Mouse (Mus musculus) C2C12 (cell line): ENCODE measurements around the gene 2900011O08Rik. TPM values are rescaled to one million over a fixed set of nuclear protein-coding genes. Genes with fewer than 3 reads are reported as not detected.

Experiments used
- H3K27me3 ChIP-seq: one replicate; pipeline ENCODE4 v1.6.1; 2011; ENCODE audit not compliant: control insufficient read depth, insufficient read depth, insufficient read length
- H3K36me3 ChIP-seq: one replicate; pipeline ENCODE4 v1.6.1; 2011; ENCODE audit not compliant: control insufficient read depth, insufficient read depth
- H3K4me3 ChIP-seq: one replicate; pipeline ENCODE4 v1.5.1; 2011; ENCODE audit warnings: mild to moderate bottlenecking, control low read depth; ENCODE audit not compliant: poor library complexity, insufficient read depth, severe bottlenecking
- H3K79me2 ChIP-seq: one replicate; pipeline ENCODE4 v1.6.1; 2011; ENCODE audit not compliant: control insufficient read depth, insufficient read depth
- H3K79me3 ChIP-seq: one replicate; pipeline ENCODE4 v1.6.1; 2011; ENCODE audit warnings: low read depth, control low read depth
- H3ac ChIP-seq: one replicate; pipeline ENCODE3; 2011; ENCODE audit warnings: low read depth; ENCODE audit not compliant: control insufficient read depth, insufficient read length
- CEBPB ChIP-seq: IDR thresholded peaks from one replicate; pipeline ENCODE4 v1.6.1; 2011; ENCODE audit warnings: low read depth, mild to moderate bottlenecking, control low read depth, moderate library complexity
- CTCF ChIP-seq: IDR thresholded peaks from one replicate; pipeline ENCODE4 v1.5.1; 2011; ENCODE audit not compliant: control insufficient read depth, insufficient read depth, insufficient read length
- FOSL1 ChIP-seq: IDR thresholded peaks from one replicate; pipeline ENCODE4 v1.8.0; 2011; ENCODE audit warnings: mild to moderate bottlenecking, low read length; ENCODE audit not compliant: poor library complexity, insufficient read depth, severe bottlenecking
- MAX ChIP-seq: IDR thresholded peaks from one replicate; pipeline ENCODE4 v1.6.1; 2011; ENCODE audit warnings: mild to moderate bottlenecking, control low read depth
- MYOD1 ChIP-seq: IDR thresholded peaks from one replicate; pipeline ENCODE4 v1.6.1; 2011; ENCODE audit warnings: low read depth; ENCODE audit not compliant: control insufficient read depth, insufficient read length
- MYOG ChIP-seq: IDR thresholded peaks from one replicate; pipeline ENCODE4 v1.6.1; 2011; ENCODE audit not compliant: control insufficient read depth, insufficient read length; ENCODE audit errors: extremely low read depth
- USF1 ChIP-seq: IDR thresholded peaks from one replicate; pipeline ENCODE4 v1.6.1; 2011; ENCODE audit warnings: low read depth, mild to moderate bottlenecking, control low read depth, moderate library complexity
- polyA plus RNA-seq: library from polyadenylated mRNA; unstranded; fragments of >200 nt; fragmentation: generic; extraction: Trizol; gene quantifications from one replicate; pipeline ENCODE4 v1.2.1, GENCODE M21; 2012; ENCODE audit warnings: missing spikeins

2900011O08Rik gene
- polyA plus RNA-seq, 1 experiment, result 0.02 TPM

DNA sequence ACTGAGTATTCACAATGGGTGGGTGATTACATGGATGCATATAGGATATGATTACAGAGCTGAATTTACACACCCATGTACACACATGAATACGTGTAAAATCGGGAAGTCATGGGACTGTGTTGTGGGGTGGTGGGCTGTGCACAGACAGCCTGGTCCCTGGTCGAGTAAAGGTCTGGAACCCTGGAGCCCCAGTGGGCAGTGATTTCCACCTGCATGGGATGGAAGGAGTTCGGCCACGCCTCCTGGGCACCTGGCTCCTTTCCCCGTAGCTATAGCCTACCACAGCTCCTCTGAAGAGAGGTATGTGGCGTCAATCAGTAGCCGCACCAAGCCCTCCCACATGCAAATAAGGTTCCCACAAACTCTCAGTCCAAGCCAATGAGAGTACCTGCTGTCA lies 30.9 kb downstream of the 2900011O08Rik start:
- Histone ChIP-seq H3K4me3 (no peak overlapping the region), H3K79me2 (no peaks in the 10 kb centered on the region), H3ac (no peak overlapping the region), H3K36me3 (no peaks in the 10 kb centered on the region), H3K79me3 (no peaks in the 10 kb centered on the region), H3K27me3 (no peaks in the 10 kb centered on the region)
- TF ChIP-seq USF1, result no peak
- no peak for TF ChIP-seq CEBPB
- no peak for TF ChIP-seq CTCF
- TF ChIP-seq MYOD1, result no peak
- no peak for TF ChIP-seq MAX
- TF ChIP-seq FOSL1, result no peak
- no peak for TF ChIP-seq MYOG

DNA sequence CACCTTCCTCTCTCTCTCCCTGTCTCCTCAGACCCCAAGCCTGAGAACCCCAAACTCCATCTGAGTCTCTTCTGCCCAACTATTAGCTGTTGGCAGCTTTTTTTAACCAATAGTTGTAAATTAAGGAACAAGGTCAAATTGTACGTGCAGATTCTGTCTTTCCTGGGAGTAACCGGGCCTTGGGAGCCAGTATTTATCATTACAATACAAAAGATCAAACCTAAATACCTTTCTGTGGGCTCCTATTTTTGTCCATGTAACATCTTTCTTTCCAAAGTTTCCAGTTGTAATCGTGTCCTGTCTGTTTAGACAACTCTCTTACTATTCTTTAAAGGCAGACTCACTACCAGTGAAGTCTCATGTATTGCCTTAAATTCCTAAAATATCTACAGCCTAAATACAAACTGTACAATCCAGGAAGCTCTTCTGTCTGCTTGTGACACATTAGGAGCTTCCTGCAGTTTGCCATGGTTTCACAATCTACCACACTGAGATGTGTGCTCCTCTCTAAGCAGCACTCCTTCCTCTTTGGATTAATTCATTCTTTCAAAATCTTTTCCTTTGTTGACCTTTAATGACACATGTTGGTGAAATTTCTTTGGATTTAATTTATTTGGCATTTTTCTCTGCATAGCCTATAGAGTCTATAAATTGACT lies 34.9 kb downstream of the 2900011O08Rik start:
- Histone ChIP-seq H3K27me3 (no peaks in the 10 kb centered on the region), H3K36me3 (no peaks in the 10 kb centered on the region), H3K4me3 (no peak overlapping the region), H3K79me3 (no peaks in the 10 kb centered on the region), H3ac (no peak overlapping the region), H3K79me2 (no peaks in the 10 kb centered on the region)
- TF ChIP-seq CTCF, result no peak
- no peak for TF ChIP-seq MAX
- TF ChIP-seq MYOG, result no peak
- no peak for TF ChIP-seq FOSL1
- TF ChIP-seq CEBPB, result no peak
- no peak for TF ChIP-seq MYOD1
- no peak for TF ChIP-seq USF1

DNA sequence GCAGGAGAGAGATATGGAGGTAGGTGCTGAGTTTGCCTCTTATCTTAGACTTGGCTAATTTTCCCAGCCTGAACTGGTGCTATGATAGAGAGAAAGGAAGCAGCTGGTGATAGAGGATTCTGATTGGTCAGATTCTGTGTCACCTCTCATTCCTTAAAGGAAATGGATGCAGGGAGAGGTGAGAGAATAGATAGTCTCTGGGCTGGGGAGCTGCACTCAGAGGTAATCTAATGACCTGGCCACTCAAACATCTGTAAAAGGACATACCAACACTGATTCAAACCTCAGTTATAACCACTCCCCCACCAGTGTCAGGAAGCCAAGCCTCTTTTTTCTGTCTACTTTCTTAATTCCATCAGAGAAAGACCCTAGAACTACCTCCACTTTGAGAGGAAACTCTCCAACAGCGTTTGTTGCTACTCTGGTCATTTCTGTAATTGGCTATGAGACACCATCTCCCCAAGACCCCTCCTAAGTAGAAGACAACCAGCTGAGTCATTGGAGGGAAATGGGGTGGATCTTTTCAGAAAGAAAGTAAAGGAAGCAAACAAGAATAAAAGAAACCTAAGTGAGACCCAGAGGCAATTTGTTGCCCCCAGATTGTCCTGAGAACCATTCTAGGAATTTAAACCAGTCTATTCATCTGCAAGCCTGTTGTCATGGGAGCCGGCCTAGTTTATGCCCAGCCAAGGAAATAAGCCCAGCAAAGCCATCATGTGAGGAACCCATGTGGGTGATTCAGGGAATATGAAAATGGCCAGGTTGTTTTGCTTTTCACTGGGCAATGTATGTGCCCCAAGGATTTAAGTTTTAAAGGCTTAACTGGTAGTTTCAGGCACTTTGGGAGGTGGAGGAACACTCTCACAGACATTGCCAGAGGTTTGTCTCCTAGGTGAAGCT lies 38.9 kb downstream of the 2900011O08Rik start:
- no peak overlapping the region for H3ac ChIP-seq
- H3K79me3 ChIP-seq, result no peaks in the 10 kb centered on the region
- H3K79me2 ChIP-seq, result no peaks in the 10 kb centered on the region
- no peak for TF ChIP-seq FOSL1
- no peak for TF ChIP-seq MYOG
- no peak for TF ChIP-seq CTCF
- TF ChIP-seq MYOD1, result no peak
- TF ChIP-seq CEBPB, result no peak
- no peak for TF ChIP-seq MAX
- TF ChIP-seq USF1, result no peak
- H3K36me3 ChIP-seq, result no peaks in the 10 kb centered on the region
- no peaks in the 10 kb centered on the region for H3K27me3 ChIP-seq
- H3K4me3 ChIP-seq, result no peak overlapping the region

DNA sequence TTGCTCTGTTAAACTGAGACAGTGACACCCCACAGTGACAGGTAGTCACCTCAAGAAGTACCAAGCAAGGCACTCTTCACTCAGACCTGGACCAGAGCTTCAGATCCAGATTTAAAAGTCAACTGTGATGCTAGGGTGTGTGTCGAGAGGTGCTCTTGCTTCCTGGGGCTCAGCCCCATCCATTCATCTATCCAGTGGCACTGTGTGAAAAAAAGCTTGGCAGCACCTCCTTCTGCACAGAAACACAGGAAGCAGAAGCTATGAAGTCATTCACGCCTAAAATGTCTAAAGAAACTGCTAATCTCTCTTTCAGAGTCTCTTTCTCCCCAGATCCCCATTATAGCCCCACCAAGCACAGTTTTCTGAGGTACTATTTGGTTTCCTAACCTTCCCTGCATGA lies 42.7 kb downstream of the 2900011O08Rik start:
- Histone ChIP-seq H3K79me2 (no peaks in the 10 kb centered on the region), H3K36me3 (no peaks in the 10 kb centered on the region), H3K27me3 (no peaks in the 10 kb centered on the region), H3K79me3 (no peaks in the 10 kb centered on the region), H3ac (no peak overlapping the region), H3K4me3 (no peak overlapping the region)
- no peak for TF ChIP-seq FOSL1
- TF ChIP-seq CEBPB, result no peak
- TF ChIP-seq MYOG, result no peak
- TF ChIP-seq MYOD1, result no peak
- TF ChIP-seq USF1, result no peak
- TF ChIP-seq MAX, result no peak
- no peak for TF ChIP-seq CTCF

DNA sequence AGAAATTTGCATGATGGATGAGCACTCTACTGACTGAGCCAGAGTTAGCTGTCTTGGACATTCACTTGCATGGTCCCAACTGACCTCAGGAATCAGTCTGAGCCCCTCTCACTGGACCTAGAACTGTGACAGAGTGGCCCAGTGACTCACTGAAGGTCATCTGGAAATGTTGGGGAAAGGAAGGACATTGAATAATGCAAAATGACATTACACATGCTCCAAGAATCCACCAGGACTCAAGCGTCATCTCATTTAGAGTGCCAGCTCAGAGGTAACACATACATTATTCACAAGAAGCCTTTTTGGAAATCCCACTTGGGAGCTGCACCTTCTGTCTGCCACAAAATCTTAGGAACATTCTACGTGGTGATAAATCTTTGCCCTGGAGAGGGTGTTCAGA lies 43.4 kb downstream of the 2900011O08Rik start:
- TF ChIP-seq MYOD1 (no peak), MAX (no peak), CEBPB (no peak), CTCF (no peak), FOSL1 (no peak), USF1 (no peak), MYOG (no peak)
- H3K4me3 ChIP-seq, result no peak overlapping the region
- H3K79me2 ChIP-seq, result no peaks in the 10 kb centered on the region
- no peaks in the 10 kb centered on the region for H3K27me3 ChIP-seq
- H3ac ChIP-seq, result no peak overlapping the region
- H3K36me3 ChIP-seq, result no peaks in the 10 kb centered on the region
- no peaks in the 10 kb centered on the region for H3K79me3 ChIP-seq

DNA sequence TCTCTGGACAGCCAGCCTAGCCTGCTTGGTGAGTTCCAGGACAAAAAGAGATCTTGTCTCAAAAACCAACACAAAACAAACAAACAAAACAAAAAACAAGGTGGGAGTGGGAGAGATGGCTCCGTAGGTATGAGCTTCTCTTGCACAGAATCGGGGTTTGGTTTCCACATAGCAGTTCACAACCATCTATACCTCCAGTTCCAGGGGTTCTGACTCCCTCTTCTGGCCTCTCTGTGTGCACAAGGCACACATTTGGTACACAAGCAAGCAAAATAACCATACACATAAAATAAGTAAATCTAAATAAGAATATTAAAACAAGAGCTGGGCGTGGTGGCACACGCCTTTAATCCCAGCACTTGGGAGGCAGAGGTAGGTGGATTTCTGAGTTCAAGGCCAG lies 44.2 kb downstream of the 2900011O08Rik start:
- no peak overlapping the region for H3ac ChIP-seq
- H3K79me3 ChIP-seq, result no peaks in the 10 kb centered on the region
- no peaks in the 10 kb centered on the region for H3K27me3 ChIP-seq
- H3K4me3 ChIP-seq, result no peak overlapping the region
- no peaks in the 10 kb centered on the region for H3K79me2 ChIP-seq
- no peaks in the 10 kb centered on the region for H3K36me3 ChIP-seq
- TF ChIP-seq USF1, result no peak
- TF ChIP-seq CEBPB, result no peak
- TF ChIP-seq MYOG, result no peak
- no peak for TF ChIP-seq MAX
- TF ChIP-seq FOSL1, result no peak
- no peak for TF ChIP-seq MYOD1
- no peak for TF ChIP-seq CTCF
